Mouse (Mus musculus) heart, adult 2 months (tissue): ENCODE measurements around the gene Ces1d. TPM values are rescaled to one million over a fixed set of nuclear protein-coding genes. Genes with fewer than 3 reads are reported as not detected.

ENCODE experiments used
- DNase-seq, 2 experiments: peaks; one replicate each; pipeline ENCODE4 v3.0.0; 2021
- H3K27ac ChIP-seq: fragments of 200-600 bp; 2 replicates; pipeline ENCODE4 v1.8.1; 2022
- H3K27me3 ChIP-seq: fragments of 200-500 bp; 2 replicates; pipeline ENCODE4 v1.6.1; 2012; ENCODE audit warnings: mild to moderate bottlenecking, low read length, inconsistent platforms, mixed read lengths; ENCODE audit not compliant: control insufficient read depth, insufficient read depth
- H3K36me3 ChIP-seq: fragments of 200-500 bp; 2 replicates; pipeline ENCODE4 v1.6.1; 2012; ENCODE audit warnings: low read length, inconsistent platforms; ENCODE audit not compliant: control insufficient read depth, insufficient read depth
- H3K4me1 ChIP-seq: fragments of 200-500 bp; 2 replicates; pipeline ENCODE4 v1.6.1; 2011; ENCODE audit warnings: low read length; ENCODE audit not compliant: control insufficient read depth, insufficient read depth
- H3K4me3 ChIP-seq: fragments of 200-600 bp; 2 replicates; pipeline ENCODE4 v1.8.1; 2022
- H3K79me2 ChIP-seq: fragments of 200-500 bp; replicated peaks from 2 replicates; pipeline ENCODE4 v1.6.1; 2012; ENCODE audit warnings: mild to moderate bottlenecking, inconsistent platforms, low read length, moderate library complexity, mixed read lengths; ENCODE audit not compliant: control insufficient read depth, insufficient read depth
- H3K9ac ChIP-seq: fragments of 200-500 bp; 2 replicates; pipeline ENCODE4 v1.6.1; 2012; ENCODE audit warnings: low read depth, mild to moderate bottlenecking, control low read depth, inconsistent platforms, low read length, mixed read lengths
- CTCF ChIP-seq: fragments of 200-600 bp; IDR thresholded peaks from 2 replicates; pipeline ENCODE4 v1.8.1; 2022; ENCODE audit warnings: antibody characterized with exemption, mild to moderate bottlenecking, moderate library complexity
- EP300 ChIP-seq: fragments of 200-500 bp; IDR thresholded peaks from 2 replicates; pipeline ENCODE4 v1.6.1; 2011; ENCODE audit warnings: low read depth, low read length, control low read depth; ENCODE audit not compliant: insufficient read depth
- POLR2A ChIP-seq: fragments of 200-500 bp; IDR thresholded peaks from 2 replicates; pipeline ENCODE4 v1.6.1; 2011; ENCODE audit warnings: mild to moderate bottlenecking, low read depth, low read length, control low read depth; ENCODE audit not compliant: insufficient read depth
- WGBS: fragments of 180-500 bp; shearing (Covaris S2); methylation state at CpG from one replicate; pipeline ENCODE4 v1.1.7; 2018; 5-methylcytosine and 5-hydroxymethylcytosine counted together
- intact Hi-C: fragments of 180-260 bp; cut with DNase I; formaldehyde crosslinking; loops from one replicate; pipeline ENCODE4 v1.15.1; 2025
- polyA plus RNA-seq: library from polyadenylated mRNA; depleted of rRNA; stranded (reverse); fragments of >200 nt; gene quantifications from 2 replicates; pipeline ENCODE4 v1.2.3, GENCODE M21; 2012
- total RNA-seq, 2 experiments: library from RNA; stranded (reverse); gene quantifications; 2 replicates each; pipeline ENCODE4 v1.2.3; 2021

Ces1d gene
- total and polyA plus RNA-seq, 3 experiments, result 243 to 286 (median 276) TPM

GRCm38 (mm10) chr8:93171846-93172590, 25.6 kb downstream of the Ces1d start:
- Histone ChIP-seq H3K9ac (no peak overlapping the region), H3K4me3 (no peak overlapping the region), H3K27me3 (no peaks in the 10 kb centered on the region), H3K36me3 (peaks cover 28% of the 10 kb centered on the region), H3K79me2 (no peaks in the 10 kb centered on the region), H3K27ac (peak overlapping the region; percentile 61), H3K4me1 (peaks cover 6% of the 10 kb centered on the region)
- 7% methylated on average over 1 of the region's 1 CpGs for WGBS
- TF ChIP-seq CTCF (no peak), EP300 (0 out of 2 replicates have a peak, but pooled peaks have one; percentile 38), POLR2A (no peak)
- DNase-seq, result peak; percentile 68 to 78
- intact Hi-C loops, result no loop called here

GRCm38 (mm10) chr8:93163363-93163762, 34.3 kb downstream of the Ces1d start:
- Histone ChIP-seq H3K4me3 (no peak overlapping the region), H3K36me3 (no peaks in the 10 kb centered on the region)
- 77% methylated on average over 1 of the region's 1 CpGs for WGBS

GRCm38 (mm10) chr8:93151401-93151800, 46.2 kb downstream of the Ces1d start:
- peaks cover 2% of the 10 kb centered on the region for H3K4me1 ChIP-seq
- H3K27me3 ChIP-seq, result no peaks in the 10 kb centered on the region
- TF ChIP-seq CTCF (no peak), EP300 (no peak), POLR2A (no peak)
- peak in 1 of 2 experiments; percentile 9 for DNase-seq
- intact Hi-C loops, result no loop called here
- no peaks in the 10 kb centered on the region for H3K36me3 ChIP-seq
- H3K79me2 ChIP-seq, result no peaks in the 10 kb centered on the region
- no peak overlapping the region for H3K4me3 ChIP-seq
- 89% methylated on average over 1 of the region's 1 CpGs for WGBS
- no peak overlapping the region for H3K9ac ChIP-seq
- H3K27ac ChIP-seq, result no peak overlapping the region

More at GRCm38 (mm10) chr8:93163363-93163762, 34.3 kb downstream of the Ces1d start:
- TF ChIP-seq POLR2A (no peak), EP300 (no peak), CTCF (no peak)
- Histone ChIP-seq H3K9ac (no peak overlapping the region), H3K4me1 (no peaks in the 10 kb centered on the region), H3K79me2 (no peaks in the 10 kb centered on the region), H3K27ac (no peak overlapping the region), H3K27me3 (no peaks in the 10 kb centered on the region)
- intact Hi-C loops, result no loop called here
- DNase-seq, result no peak

- TF ChIP-seq POLR2A, result no peak
- no peak for TF ChIP-seq CTCF
- no peak for TF ChIP-seq EP300
- H3K27ac ChIP-seq, result no peak overlapping the region
- H3K27me3 ChIP-seq, result no peaks in the 10 kb centered on the region
- no peaks in the 10 kb centered on the region for H3K79me2 ChIP-seq
- H3K4me3 ChIP-seq, result no peak overlapping the region
- no peak overlapping the region for H3K9ac ChIP-seq
- no peak for DNase-seq
- intact Hi-C loops, result no loop called here
- H3K4me1 ChIP-seq, result peaks cover 2% of the 10 kb centered on the region
- H3K36me3 ChIP-seq, result no peaks in the 10 kb centered on the region
Measured at GRCm38 (mm10) chr8:93147331-93147730, 50.3 kb downstream of the Ces1d start.

- Histone ChIP-seq H3K36me3 (no peaks in the 10 kb centered on the region), H3K79me2 (no peaks in the 10 kb centered on the region), H3K4me1 (no peaks in the 10 kb centered on the region), H3K27me3 (no peaks in the 10 kb centered on the region), H3K9ac (no peak overlapping the region), H3K4me3 (no peak overlapping the region), H3K27ac (no peak overlapping the region)
- peak; percentile 14 to 20 for DNase-seq
- 49% methylated on average over 1 of the region's 1 CpGs for WGBS
- TF ChIP-seq POLR2A (no peak), EP300 (no peak), CTCF (peak; percentile 75)
- intact Hi-C loops, result loop anchor here (5.0 kb wide), 2 partner anchors 128 to 257 kb away; no protein-coding TSS in a partner anchor
Measured at GRCm38 (mm10) chr8:93140696-93141095, 56.9 kb downstream of the Ces1d start.

GRCm38 (mm10) chr8:93132196-93132595, 65.4 kb downstream of the Ces1d start:
- Histone ChIP-seq H3K4me3 (no peak overlapping the region), H3K27me3 (no peaks in the 10 kb centered on the region), H3K27ac (no peak overlapping the region), H3K79me2 (no peaks in the 10 kb centered on the region), H3K4me1 (no peaks in the 10 kb centered on the region; the same call in 1 of the 2 replicates), H3K9ac (no peak overlapping the region), H3K36me3 (no peaks in the 10 kb centered on the region)
- 94% methylated on average over 2 of the region's 2 CpGs for WGBS
- no peak for TF ChIP-seq EP300
- TF ChIP-seq CTCF, result peak; percentile 37
- intact Hi-C loops, result no loop called here
- DNase-seq, result no peak
